Mouse (Mus musculus) ES-Bruce4 (cell line): ENCODE measurements around the gene Grm7. TPM values are rescaled to one million over a fixed set of nuclear protein-coding genes. Genes with fewer than 3 reads are reported as not detected.

Experiments used
- H3K27ac ChIP-seq: 2 replicates; pipeline ENCODE4 v1.5.1; 2012; ENCODE audit warnings: low read length, inconsistent platforms; ENCODE audit not compliant: insufficient read depth
- H3K27me3 ChIP-seq: 2 replicates; pipeline ENCODE4 v1.6.1; 2012; ENCODE audit warnings: mild to moderate bottlenecking, low read length, inconsistent platforms; ENCODE audit not compliant: control insufficient read depth, poor library complexity, insufficient read depth, severe bottlenecking
- H3K36me3 ChIP-seq: 2 replicates; pipeline ENCODE4 v1.6.1; 2012; ENCODE audit warnings: inconsistent platforms, mild to moderate bottlenecking, low read length, moderate library complexity; ENCODE audit not compliant: control insufficient read depth, poor library complexity, insufficient read depth, severe bottlenecking
- H3K4me1 ChIP-seq: one replicate; pipeline ENCODE4 v1.8.1; 2011; ENCODE audit warnings: low read length; ENCODE audit not compliant: control insufficient read depth, insufficient read depth
- H3K4me3 ChIP-seq: 2 replicates; pipeline ENCODE4 v1.5.1; 2011; ENCODE audit warnings: low read depth, mild to moderate bottlenecking, low read length
- H3K9ac ChIP-seq: 2 replicates; pipeline ENCODE4 v1.6.1; 2012; ENCODE audit warnings: low read depth, mild to moderate bottlenecking, inconsistent platforms; ENCODE audit not compliant: poor library complexity, severe bottlenecking
- H3K9me3 ChIP-seq: replicated peaks from 2 replicates; pipeline ENCODE4 v1.6.1; 2012; ENCODE audit warnings: mild to moderate bottlenecking, low read length, inconsistent platforms; ENCODE audit not compliant: control insufficient read depth, poor library complexity, insufficient read depth, severe bottlenecking
- CTCF ChIP-seq: IDR thresholded peaks from one replicate; pipeline ENCODE4 v1.8.1; 2011; ENCODE audit warnings: low read depth, low read length
- EP300 ChIP-seq: IDR thresholded peaks from 2 replicates; pipeline ENCODE4 v1.6.1; 2011; ENCODE audit warnings: low read depth, low read length; ENCODE audit not compliant: insufficient read depth
- POLR2A ChIP-seq: IDR thresholded peaks from one replicate; pipeline ENCODE4 v1.8.1; 2011; ENCODE audit warnings: low read length; ENCODE audit not compliant: insufficient read depth
- polyA plus RNA-seq: library from polyadenylated mRNA; stranded (reverse); fragments of >200 nt; gene quantifications from 2 replicates; pipeline ENCODE4 v1.2.4, GENCODE M21; 2011; ENCODE audit warnings: low read depth; ENCODE audit not compliant: missing spikeins, insufficient read depth, insufficient read length

Gene Grm7
- polyA plus RNA-seq, 1 experiment: not detected

DNA sequence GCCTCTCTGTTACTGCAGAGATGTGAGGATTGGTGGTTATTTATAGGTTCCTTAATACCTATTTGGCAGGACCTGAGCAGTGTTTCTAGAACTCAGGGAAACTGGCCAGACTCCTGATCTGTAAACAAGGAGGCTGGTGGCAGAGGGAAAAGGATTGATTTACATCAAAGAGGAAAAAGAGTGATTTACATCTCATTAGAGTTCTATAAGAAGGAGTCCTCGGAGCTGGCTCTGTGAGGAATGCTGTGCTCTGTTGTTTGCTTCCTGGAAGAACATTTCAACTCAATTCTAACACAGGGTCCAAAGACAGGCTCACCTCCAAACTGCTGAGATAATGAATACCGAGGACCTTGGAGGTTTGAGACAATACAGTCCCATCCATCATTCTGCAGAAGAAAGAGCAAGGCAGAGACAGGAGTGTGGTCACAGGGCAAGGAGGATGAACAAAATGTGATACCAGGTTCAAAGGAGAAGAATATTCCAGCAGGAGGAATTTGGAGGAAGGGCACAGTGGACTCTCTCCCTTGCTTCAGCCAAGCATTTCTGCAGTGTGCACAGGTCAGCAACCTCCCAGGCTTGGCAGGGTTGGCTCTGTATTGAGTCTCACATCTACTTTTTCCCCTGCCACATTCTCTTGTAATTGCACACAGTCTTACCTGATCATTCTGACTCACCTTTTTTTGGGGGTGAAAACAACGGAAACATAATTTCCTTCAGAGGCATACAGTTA, 803.8 kb downstream of the Grm7 start:
- peak overlapping the region; percentile 77 for H3K27ac ChIP-seq
- no peak for TF ChIP-seq CTCF
- TF ChIP-seq EP300: no peak
- no peak for TF ChIP-seq POLR2A

DNA sequence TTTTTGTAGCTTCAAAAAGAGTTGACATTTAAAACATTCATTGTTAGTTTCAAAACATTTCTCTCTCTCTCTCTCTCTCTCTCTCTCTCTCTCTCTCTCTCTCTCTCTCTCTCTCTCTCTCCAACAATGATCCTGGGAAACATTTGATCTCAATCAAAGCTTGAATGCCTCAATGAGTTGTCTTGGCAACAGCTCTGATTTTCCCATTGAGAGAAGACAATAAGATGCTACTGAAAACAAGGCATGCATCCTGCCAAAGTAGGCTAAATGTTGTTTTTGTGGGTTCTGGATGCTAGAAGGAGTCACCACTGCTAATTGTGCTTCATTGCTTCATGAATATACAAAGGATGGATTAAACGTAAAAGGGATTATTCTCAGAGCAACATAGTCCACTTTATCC, 836.5 kb downstream of the Grm7 start:
- no peak for TF ChIP-seq EP300
- TF ChIP-seq CTCF: no peak
- TF ChIP-seq POLR2A: no peak
- Histone ChIP-seq H3K27me3 (no peaks in the 10 kb centered on the region), H3K4me3 (no peak overlapping the region), H3K9me3 (no peaks in the 10 kb centered on the region), H3K36me3 (no peaks in the 10 kb centered on the region), H3K27ac (no peak overlapping the region), H3K4me1 (no peaks in the 10 kb centered on the region), H3K9ac (no peak overlapping the region)

More for the DNA sequence above, 803.8 kb downstream of the Grm7 start:
- no peaks in the 10 kb centered on the region for H3K27me3 ChIP-seq
- H3K9ac ChIP-seq: no peak overlapping the region
- H3K4me3 ChIP-seq: no peak overlapping the region
- no peaks in the 10 kb centered on the region for H3K36me3 ChIP-seq
- H3K4me1 ChIP-seq: peaks cover 6% of the 10 kb centered on the region
- no peaks in the 10 kb centered on the region for H3K9me3 ChIP-seq

DNA sequence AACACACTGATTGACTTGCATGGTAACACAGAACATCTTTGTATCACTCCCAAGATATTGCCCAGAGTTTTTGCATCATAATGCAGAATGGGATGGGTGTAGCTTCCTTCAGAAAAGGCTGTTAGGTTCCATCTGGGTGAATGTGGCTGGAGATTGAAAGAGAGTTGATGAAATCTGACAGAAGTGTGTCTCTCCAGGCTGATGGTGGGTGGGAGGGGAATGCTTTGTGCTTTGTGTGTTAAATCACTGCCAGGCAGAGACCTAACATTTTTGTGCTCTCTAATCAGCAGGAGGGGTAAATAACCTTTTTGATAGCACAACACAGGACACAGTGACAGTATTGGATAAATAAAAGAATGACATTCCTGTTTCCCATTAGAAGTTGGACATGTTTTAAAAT, 840.7 kb downstream of the Grm7 start:
- Histone ChIP-seq H3K9me3 (no peaks in the 10 kb centered on the region), H3K9ac (no peak overlapping the region), H3K36me3 (no peaks in the 10 kb centered on the region), H3K4me1 (no peaks in the 10 kb centered on the region), H3K27me3 (no peaks in the 10 kb centered on the region), H3K4me3 (no peak overlapping the region), H3K27ac (no peak overlapping the region)
- TF ChIP-seq EP300: no peak
- TF ChIP-seq CTCF: no peak
- no peak for TF ChIP-seq POLR2A

DNA sequence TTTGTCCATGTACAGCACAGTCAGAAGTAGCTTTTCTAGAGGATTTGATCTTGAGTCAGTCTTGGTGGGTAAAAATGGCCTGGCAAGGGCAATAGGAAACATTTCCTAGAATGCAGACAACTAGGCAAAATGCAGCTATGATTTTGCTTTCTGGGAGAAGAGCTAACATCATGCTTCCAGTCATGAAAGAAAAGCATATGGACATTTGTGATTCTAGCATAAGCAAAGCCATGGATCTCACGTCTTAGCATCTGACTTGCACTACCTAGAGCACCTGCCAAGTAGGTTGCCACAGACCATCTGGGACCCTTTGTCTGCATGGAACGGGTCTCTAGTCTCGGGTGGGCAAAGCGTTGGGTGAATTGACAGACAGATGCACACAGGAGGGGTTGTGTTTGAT, 842.2 kb downstream of the Grm7 start:
- Histone ChIP-seq H3K27me3 (no peaks in the 10 kb centered on the region), H3K9me3 (no peaks in the 10 kb centered on the region), H3K27ac (no peak overlapping the region), H3K36me3 (no peaks in the 10 kb centered on the region), H3K4me1 (no peaks in the 10 kb centered on the region), H3K4me3 (no peak overlapping the region), H3K9ac (no peak overlapping the region)
- TF ChIP-seq CTCF (no peak), POLR2A (no peak), EP300 (0 out of 2 replicates have a peak, but pooled peaks have one; percentile 17)

DNA sequence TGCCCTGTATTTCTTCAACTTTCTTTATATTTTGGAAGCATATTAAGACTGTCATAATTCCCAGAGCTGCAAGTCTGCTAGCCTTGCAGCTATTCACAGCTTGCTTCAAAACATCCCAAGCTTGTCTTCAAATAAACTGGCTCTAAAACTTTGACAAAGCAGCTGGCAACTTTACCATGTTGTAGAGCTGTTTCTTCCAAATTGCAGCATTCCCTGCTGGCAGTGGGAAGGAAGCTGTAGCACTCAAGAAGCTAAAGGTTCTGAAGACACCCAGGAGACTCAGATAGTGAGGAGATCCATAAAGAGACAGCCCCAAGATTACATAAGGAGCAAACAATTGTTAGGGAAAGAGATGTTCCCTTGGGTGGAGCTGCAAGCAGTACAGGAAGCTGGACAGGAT, 846.8 kb downstream of the Grm7 start:
- TF ChIP-seq EP300: no peak
- TF ChIP-seq POLR2A: no peak
- TF ChIP-seq CTCF: no peak
- no peaks in the 10 kb centered on the region for H3K27me3 ChIP-seq
- H3K27ac ChIP-seq: no peak overlapping the region
- no peaks in the 10 kb centered on the region for H3K4me1 ChIP-seq
- no peaks in the 10 kb centered on the region for H3K36me3 ChIP-seq
- H3K9me3 ChIP-seq: no peaks in the 10 kb centered on the region
- no peak overlapping the region for H3K9ac ChIP-seq
- H3K4me3 ChIP-seq: no peak overlapping the region

DNA sequence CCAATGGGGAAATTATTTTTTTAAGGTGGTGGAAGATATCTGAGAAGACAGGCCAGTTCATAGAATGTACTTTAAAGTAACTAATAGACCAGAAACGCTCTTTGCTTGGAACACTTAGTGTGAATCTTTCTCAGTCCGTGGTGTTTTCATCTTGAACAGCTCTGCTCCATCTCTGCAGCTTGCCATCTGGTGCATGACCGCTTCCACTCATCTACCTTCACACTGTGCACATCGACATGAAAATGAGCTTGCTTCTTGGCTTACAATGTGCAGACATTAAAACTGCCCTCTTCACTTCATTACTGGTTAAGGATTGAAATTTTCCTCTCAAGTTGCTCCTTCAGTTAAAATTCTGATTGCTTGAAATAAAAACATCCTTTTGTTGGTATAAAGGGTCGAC, 854.2 kb downstream of the Grm7 start:
- Histone ChIP-seq H3K9me3 (no peaks in the 10 kb centered on the region), H3K9ac (no peak overlapping the region), H3K4me3 (no peak overlapping the region)

More for the DNA sequence above, 854.2 kb downstream of the Grm7 start:
- H3K36me3 ChIP-seq: no peaks in the 10 kb centered on the region
- H3K27me3 ChIP-seq: no peaks in the 10 kb centered on the region
- TF ChIP-seq EP300: no peak
- TF ChIP-seq CTCF: no peak
- no peak for TF ChIP-seq POLR2A
- no peaks in the 10 kb centered on the region for H3K4me1 ChIP-seq
- no peak overlapping the region for H3K27ac ChIP-seq
